Mouse (Mus musculus) intestine, postnatal 0 days (tissue): ENCODE results near the gene Tspear. TPM values are rescaled to one million over a fixed set of nuclear protein-coding genes. Genes with fewer than 3 reads are reported as not detected.
A peak's percentile ranks its signal among the peaks of the same experiment; 100 is the strongest.

ENCODE experiments used
- ATAC-seq: fragments of 200-750 bp; cut with Nextera tagmentation; 2 replicates; pipeline ENCODE4 v1.8.0; 2017; ENCODE audit warnings: mild to moderate bottlenecking, moderate TSS enrichment, moderate library complexity
- H3K27ac ChIP-seq: fragments of 300-500 bp; sonication (generic); 2 replicates; pipeline ENCODE4 v1.5.1; 2014; ENCODE audit warnings: mild to moderate bottlenecking, low read depth, low read length, moderate library complexity
- H3K27me3 ChIP-seq: fragments of 300-500 bp; sonication (generic); replicated peaks from 2 replicates; pipeline ENCODE4 v1.6.1; 2014; ENCODE audit warnings: low read length, mixed read lengths; ENCODE audit not compliant: control insufficient read depth, insufficient read depth
- H3K36me3 ChIP-seq: fragments of 300-500 bp; sonication (generic); 2 replicates; pipeline ENCODE4 v1.6.1; 2014; ENCODE audit warnings: mild to moderate bottlenecking, moderate library complexity; ENCODE audit not compliant: control insufficient read depth, insufficient read depth
- H3K4me1 ChIP-seq: fragments of 300-500 bp; sonication (generic); replicated peaks from 2 replicates; pipeline ENCODE4 v1.6.1; 2014; ENCODE audit warnings: antibody characterized with exemption, low read length, mixed read lengths; ENCODE audit not compliant: control insufficient read depth, insufficient read depth
- H3K4me2 ChIP-seq: fragments of 300-500 bp; sonication (generic); replicated peaks from 2 replicates; pipeline ENCODE4 v1.6.1; 2014; ENCODE audit warnings: low read depth, mild to moderate bottlenecking, moderate library complexity
- H3K4me3 ChIP-seq: fragments of 300-500 bp; sonication (generic); 2 replicates; pipeline ENCODE4 v1.5.1; 2014; ENCODE audit warnings: low read depth, low read length
- H3K9ac ChIP-seq: fragments of 300-500 bp; sonication (generic); 2 replicates; pipeline ENCODE4 v1.6.1; 2014; ENCODE audit warnings: mild to moderate bottlenecking, low read depth, low read length
- H3K9me3 ChIP-seq: fragments of 300-500 bp; sonication (generic); 2 replicates; pipeline ENCODE4 v1.6.1; 2016; ENCODE audit warnings: mixed run types; ENCODE audit not compliant: control insufficient read depth
- CTCF ChIP-seq: sonication (generic); IDR thresholded peaks from 2 replicates; pipeline ENCODE4 v1.5.1; 2016; ENCODE audit warnings: low read depth, mild to moderate bottlenecking, control low read depth, antibody characterized with exemption, moderate library complexity
- WGBS: fragments of 180-500 bp; shearing (Covaris S2); extraction: QIAGEN DNeasy Blood & Tissue Kit; methylation state at CpG from one replicate; pipeline ENCODE4 v1.1.7; 2014; 5-methylcytosine and 5-hydroxymethylcytosine counted together
- polyA plus RNA-seq: library from polyadenylated mRNA; unstranded; fragments of >200 nt; fragmentation: Nextera tagmentation; extraction: Ambion mirVana; gene quantifications from 2 replicates; pipeline ENCODE4 v1.2.1, GENCODE M21; 2015

The Tspear gene
- polyA plus RNA-seq, 1 experiment from 2014 or later, result 0.10 TPM

- Histone ChIP-seq H3K36me3 (no peaks in the 10 kb centered on the region), H3K4me2 (peak overlapping the region; percentile 57), H3K27ac (no peak overlapping the region), H3K4me1 (no peaks in the 10 kb centered on the region), H3K9ac (no peak overlapping the region), H3K27me3 (no peaks in the 10 kb centered on the region), H3K9me3 (no peaks in the 10 kb centered on the region), H3K4me3 (peak overlapping the region; percentile 22)
- TF ChIP-seq CTCF, result peak; percentile 51
- WGBS, result 28% methylated on average over 14 of the region's 14 CpGs
- peak; percentile 93 for ATAC-seq
Observed at GRCm38 (mm10) chr10:77864067-77864761, 177.8 kb downstream of the Tspear start.

- Histone ChIP-seq H3K4me3 (peak overlapping the region; percentile 22), H3K4me2 (peak overlapping the region; percentile 57), H3K27me3 (no peaks in the 10 kb centered on the region), H3K9me3 (no peaks in the 10 kb centered on the region), H3K27ac (no peak overlapping the region), H3K36me3 (no peaks in the 10 kb centered on the region), H3K4me1 (no peaks in the 10 kb centered on the region), H3K9ac (no peak overlapping the region)
- ATAC-seq, result no peak
- no peak for TF ChIP-seq CTCF
- WGBS, result 36% methylated on average over 11 of the region's 11 CpGs
Observed at GRCm38 (mm10) chr10:77864762-77865143, 178.4 kb downstream of the Tspear start.

- no peak for TF ChIP-seq CTCF
- no peak overlapping the region for H3K4me3 ChIP-seq
- no peaks in the 10 kb centered on the region for H3K27me3 ChIP-seq
- no peaks in the 10 kb centered on the region for H3K4me1 ChIP-seq
- no peaks in the 10 kb centered on the region for H3K9me3 ChIP-seq
- no peaks in the 10 kb centered on the region for H3K36me3 ChIP-seq
- WGBS, result 20% methylated on average over 1 of the region's 1 CpGs
- no peak for ATAC-seq
- H3K4me2 ChIP-seq, result no peak overlapping the region
- no peak overlapping the region for H3K9ac ChIP-seq
- H3K27ac ChIP-seq, result no peak overlapping the region
Observed at GRCm38 (mm10) chr10:77867546-77867945, 181.2 kb downstream of the Tspear start.

- H3K9ac ChIP-seq, result no peak overlapping the region
- no peaks in the 10 kb centered on the region for H3K9me3 ChIP-seq
- H3K27ac ChIP-seq, result no peak overlapping the region
- H3K36me3 ChIP-seq, result no peaks in the 10 kb centered on the region
- no peak for ATAC-seq
- TF ChIP-seq CTCF, result no peak
- no peak overlapping the region for H3K4me3 ChIP-seq
- H3K27me3 ChIP-seq, result no peaks in the 10 kb centered on the region
- no peaks in the 10 kb centered on the region for H3K4me1 ChIP-seq
- H3K4me2 ChIP-seq, result no peak overlapping the region
- 86% methylated on average over 7 of the region's 7 CpGs for WGBS
Observed at GRCm38 (mm10) chr10:77869651-77870050, 183.3 kb downstream of the Tspear start.

GRCm38 (mm10) chr10:77878985-77879384 is 192.6 kb downstream of the Tspear start:
- Histone ChIP-seq H3K4me2 (no peak overlapping the region), H3K27me3 (no peaks in the 10 kb centered on the region), H3K4me3 (no peak overlapping the region), H3K36me3 (no peaks in the 10 kb centered on the region), H3K27ac (no peak overlapping the region), H3K9me3 (no peaks in the 10 kb centered on the region), H3K4me1 (no peaks in the 10 kb centered on the region), H3K9ac (no peak overlapping the region)
- no peak for ATAC-seq
- TF ChIP-seq CTCF, result peak; percentile 67
- 65% methylated on average over 6 of the region's 6 CpGs for WGBS

GRCm38 (mm10) chr10:77880305-77880704 is 193.9 kb downstream of the Tspear start:
- H3K36me3 ChIP-seq, result no peaks in the 10 kb centered on the region
- H3K27ac ChIP-seq, result no peak overlapping the region
- WGBS, result 62% methylated on average over 3 of the region's 3 CpGs
- TF ChIP-seq CTCF, result no peak; the same call in 1 of the 2 replicates
- H3K4me3 ChIP-seq, result no peak overlapping the region
- H3K9me3 ChIP-seq, result no peaks in the 10 kb centered on the region
- no peaks in the 10 kb centered on the region for H3K27me3 ChIP-seq
- no peak overlapping the region for H3K4me2 ChIP-seq
- ATAC-seq, result no peak
- no peaks in the 10 kb centered on the region for H3K4me1 ChIP-seq
- no peak overlapping the region for H3K9ac ChIP-seq
